Mouse (Mus musculus) liver, embryonic 14.5 days (tissue): ENCODE results near the gene Fam174b.

Source experiments
- CTCF ChIP-seq: IDR thresholded peaks from 2 replicates; pipeline ENCODE4 v1.5.1; 2016; ENCODE audit warnings: antibody characterized with exemption, low read depth, control low read depth
- EP300 ChIP-seq: IDR thresholded peaks from 2 replicates; pipeline ENCODE4 v1.6.1; 2016; ENCODE audit warnings: antibody characterized with exemption, low read depth

- no peak for TF ChIP-seq EP300
- no peak for TF ChIP-seq CTCF
These were observed 32.2 kb downstream of the Fam174b start for GRCm38 (mm10) chr7:73772275-73772765.
